ENCODE assay signal across 14 mouse cellular contexts in the genomic region with DNA sequence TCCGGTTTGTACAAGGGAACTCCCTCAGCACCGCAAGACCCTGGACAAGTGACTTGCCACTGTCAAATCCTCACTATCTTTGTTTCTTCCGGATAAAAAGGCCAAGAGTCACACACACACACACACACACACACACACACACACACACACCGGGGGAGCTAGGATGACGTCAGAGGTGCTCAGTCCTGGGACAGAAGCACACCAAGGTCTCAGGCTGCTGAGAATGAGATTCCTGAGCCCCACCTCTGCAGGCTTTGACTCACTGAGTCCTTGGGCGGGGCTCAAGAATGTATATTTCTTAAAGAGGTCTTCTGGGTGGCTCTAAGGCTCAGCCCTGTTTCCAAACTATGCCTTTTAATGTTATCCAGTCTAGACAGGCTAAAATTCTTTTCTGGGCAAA. TPM values are rescaled to one million over a fixed set of nuclear protein-coding genes. Genes with fewer than 3 reads are reported as not detected.
DNase-seq lines count a peak whose midpoint lies in the region; ATAC-seq and TF ChIP-seq lines count a peak whose summit lies in the region.
"Had no signal": no experiment of that assay in that cellular context is flagged by ENCODE, and none has a peak within 500 bp of the region (broad histone marks: within the 10 kb centered on the region; RNA-seq: fewer than 3 reads in every experiment).

No protein-coding gene starts in this region.

- no peaks in the 10 kb centered on the region for H3K4me1 ChIP-seq in intestine, postnatal 0 days (replicated peaks; ENCODE audit: control insufficient read depth, insufficient read depth, low read length)
- H3K4me1 ChIP-seq: midbrain, embryonic 12.5 days had no signal

- 22% methylated on average over 6 of the region's 6 CpGs for WGBS in intestine, postnatal 0 days

- peak; percentile 66 for DNase-seq in adrenal gland, adult 2 months
- no peak for DNase-seq in adrenal gland, adult 18-20 months (ENCODE audit: low spot score in 2 of 2)
- DNase-seq in urinary bladder, postnatal 14 days (ENCODE audit: low spot score): peak; percentile 39
- no peak for DNase-seq in urinary bladder, postnatal 10 days (ENCODE audit: low spot score)
- DNase-seq in yolk sac, embryonic 10.5 days (ENCODE audit: low spot score): peak; percentile 61
- no peak for DNase-seq in T-cell, adult 2 months (ENCODE audit: low spot score)
- DNase-seq in ovary, postnatal 14 days (ENCODE audit: low spot score): no peak
- DNase-seq: cerebellum, adult 11 months; heart, postnatal 10 days; layer of hippocampus, adult 9-11 months had no signal

- no peak overlapping the region for H3K4me2 ChIP-seq in intestine, postnatal 0 days (replicated peaks; ENCODE audit: low read depth)
- H3K4me2 ChIP-seq: liver, embryonic 15.5 days; midbrain, embryonic 12.5 days had no signal

- no peak for TF ChIP-seq CTCF in intestine, postnatal 0 days (IDR thresholded peaks at IDR 0.05; ENCODE audit: low read depth)

- H3K9ac ChIP-seq in intestine, postnatal 0 days (ENCODE audit: low read depth, low read length): no peak overlapping the region
- H3K9ac ChIP-seq: liver, embryonic 15.5 days; midbrain, embryonic 12.5 days had no signal

- H3K36me3 ChIP-seq in intestine, postnatal 0 days (ENCODE audit: control insufficient read depth, insufficient read depth): peaks cover 17% of the 10 kb centered on the region; the same call in 1 of the 2 replicates
- H3K36me3 ChIP-seq: midbrain, embryonic 12.5 days had no signal

- ATAC-seq in intestine, postnatal 0 days: peak; percentile 77

- no peaks in the 10 kb centered on the region for H3K9me3 ChIP-seq in intestine, postnatal 0 days (ENCODE audit: control insufficient read depth)
- H3K9me3 ChIP-seq: liver, embryonic 15.5 days; midbrain, embryonic 12.5 days had no signal

- no peaks in the 10 kb centered on the region for H3K27me3 ChIP-seq in intestine, postnatal 0 days (replicated peaks; ENCODE audit: control insufficient read depth, insufficient read depth, low read length)
- H3K27me3 ChIP-seq: liver, embryonic 15.5 days had no signal

- no peak overlapping the region for H3K4me3 ChIP-seq in intestine, postnatal 0 days (ENCODE audit: low read depth, low read length)
- H3K4me3 ChIP-seq: liver, embryonic 15.5 days; midbrain, embryonic 12.5 days had no signal

- no peak overlapping the region for H3K27ac ChIP-seq in intestine, postnatal 0 days (ENCODE audit: low read depth, low read length)
- H3K27ac ChIP-seq: liver, embryonic 15.5 days; midbrain, embryonic 12.5 days had no signal

RNA-seq across cellular contexts. Expression of a gene that starts 41.5 kb away (rescaled TPM):
- not detected for total RNA-seq in adrenal gland, adult 2 months (2021)
- polyA plus RNA-seq in adrenal gland, adult 2 months (2012; rRNA removed): 0.26 and 0.53 TPM in 2 replicates
- total RNA-seq in adrenal gland, adult 18-20 months (2021): under 1 TPM in 1 of 2 experiments, not detected in 1; 0.17 TPM
- polyA plus RNA-seq in intestine, postnatal 0 days (2015; fragmentation: Nextera tagmentation; extraction: Ambion mirVana): 12.0 and 13.2 TPM in 2 replicates
- total RNA-seq: common myeloid progenitor, adult 5-6 weeks; heart, postnatal 10 days had no signal
- polyA plus RNA-seq: midbrain, embryonic 12.5 days had no signal

RNA-seq across cellular contexts. Expression of a gene that starts 50.5 kb away (rescaled TPM):
- total RNA-seq in adrenal gland, adult 2 months (2021): 10 to 100 TPM; 19.6 to 19.9 TPM
- 0.92 and 0.96 TPM in 2 replicates for polyA plus RNA-seq in adrenal gland, adult 2 months (2012; rRNA removed)
- 10 to 100 TPM; 19.8 TPM for total RNA-seq in adrenal gland, adult 18-20 months (2021)
- polyA plus RNA-seq in intestine, postnatal 0 days (2015; fragmentation: Nextera tagmentation; extraction: Ambion mirVana): 14.1 and 16.9 TPM in 2 replicates

Comparison
In these comparisons a context has a peak if more than half of its experiments do, and no peak if none do; other contexts are left out.
1. DNase-seq: peak in adrenal gland, adult 2 months (single experiment), urinary bladder, postnatal 14 days (single experiment) and yolk sac, embryonic 10.5 days (single experiment); none in adrenal gland, adult 18-20 months (0 of 2), urinary bladder, postnatal 10 days (single experiment), T-cell, adult 2 months (single experiment) and ovary, postnatal 14 days (single experiment).